ENCODE assay signal across 8 mouse cellular contexts in the genomic region with DNA sequence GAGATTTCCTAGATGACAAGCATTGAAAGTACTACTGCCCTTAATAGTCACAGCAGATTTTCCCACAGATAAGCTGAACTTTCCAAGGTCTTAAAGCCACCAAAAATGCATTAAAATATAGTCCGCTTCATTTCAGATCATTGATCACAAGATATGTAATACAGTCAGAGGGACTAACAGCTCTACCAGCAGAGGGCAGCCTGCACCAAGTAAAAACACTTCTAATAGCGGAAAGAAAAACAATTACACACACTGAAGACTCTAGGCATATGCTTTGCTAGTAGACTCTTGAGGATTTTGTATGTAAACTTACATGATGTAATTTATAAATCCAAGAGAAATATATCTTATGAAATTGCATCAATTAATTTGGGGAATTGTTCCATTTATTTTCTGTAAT. TPM values are rescaled to one million over a fixed set of nuclear protein-coding genes. Genes with fewer than 3 reads are reported as not detected.
DNase-seq lines count a peak whose midpoint lies in the region; ATAC-seq lines count a peak whose summit lies in the region.

No protein-coding gene starts in this region.

- peak; percentile 40 to 48 for DNase-seq in heart, postnatal 14 days
- peak; percentile 30 to 49 for DNase-seq in B cell, adult 2 months
- DNase-seq in adipocyte (ENCODE audit: low spot score): peak; percentile 71
- DNase-seq in embryo, embryonic 9.5 days (ENCODE audit: extremely low spot score): peak; percentile 6
- DNase-seq in kidney, postnatal 4 days: peak; percentile 65 to 69
- DNase-seq in retina, adult 2 months (ENCODE audit: low read depth, low spot score): peak; percentile 15
- DNase-seq in urinary bladder, postnatal 4 days (ENCODE audit: low spot score in 2 of 2): no peak

- H3K9ac ChIP-seq in heart, embryonic 12.5 days: no peak overlapping the region

- no peak overlapping the region for H3K4me3 ChIP-seq in heart, embryonic 12.5 days

- ATAC-seq in heart, embryonic 12.5 days (ENCODE audit: insufficient number of reproducible peaks, low FRiP score): no peak

- peaks cover 53% of the 10 kb centered on the region for H3K36me3 ChIP-seq in heart, embryonic 12.5 days

- H3K9me3 ChIP-seq in heart, embryonic 12.5 days (replicated peaks): no peaks in the 10 kb centered on the region

- 76% methylated on average over 2 of the region's 2 CpGs for WGBS in heart, embryonic 12.5 days

- no peak overlapping the region for H3K27ac ChIP-seq in heart, embryonic 12.5 days (ENCODE audit: poor library complexity, severe bottlenecking)

- no peak overlapping the region for H3K4me2 ChIP-seq in heart, embryonic 12.5 days

- no peaks in the 10 kb centered on the region for H3K27me3 ChIP-seq in heart, embryonic 12.5 days (replicated peaks)

- intact Hi-C loops in heart, postnatal 14 days (cut with DNase I): loop anchor here (2.0 kb wide), 1 partner anchor 299 kb away; no protein-coding TSS in a partner anchor

- no peaks in the 10 kb centered on the region for H3K4me1 ChIP-seq in heart, embryonic 12.5 days (replicated peaks)

RNA-seq across cellular contexts. Expression of a gene that starts 45.6 kb away (rescaled TPM):
- total RNA-seq in heart, postnatal 14 days (2021): 10 to 100 TPM; 16.0 to 17.2 TPM
- 36.0 and 36.7 TPM in 2 replicates for polyA plus RNA-seq in heart, embryonic 12.5 days (2016; fragmentation: Nextera tagmentation; extraction: Ambion mirVana)

RNA-seq across cellular contexts. Expression of a gene that starts 51.1 kb away (rescaled TPM):
- under 1 TPM; 0.65 to 0.83 TPM for total RNA-seq in heart, postnatal 14 days (2021)
- polyA plus RNA-seq in heart, embryonic 12.5 days (2016; fragmentation: Nextera tagmentation; extraction: Ambion mirVana): 0.27 and 0.28 TPM in 2 replicates

Comparison
In these comparisons a context has a peak if more than half of its experiments do, and no peak if none do; other contexts are left out.
1. DNase-seq: peak in heart, postnatal 14 days (2 of 2), B cell, adult 2 months (2 of 2), adipocyte (single experiment), embryo, embryonic 9.5 days (single experiment), kidney, postnatal 4 days (2 of 2) and retina, adult 2 months (single experiment); none in urinary bladder, postnatal 4 days (0 of 2).